Mouse (Mus musculus): ENCODE results near the gene 9830107B12Rik. TPM values are rescaled to one million over a fixed set of nuclear protein-coding genes. Genes with fewer than 3 reads are reported as not detected.

The 9830107B12Rik gene
- total RNA-seq, 2 experiments from 2014 or later: not detected

DNA sequence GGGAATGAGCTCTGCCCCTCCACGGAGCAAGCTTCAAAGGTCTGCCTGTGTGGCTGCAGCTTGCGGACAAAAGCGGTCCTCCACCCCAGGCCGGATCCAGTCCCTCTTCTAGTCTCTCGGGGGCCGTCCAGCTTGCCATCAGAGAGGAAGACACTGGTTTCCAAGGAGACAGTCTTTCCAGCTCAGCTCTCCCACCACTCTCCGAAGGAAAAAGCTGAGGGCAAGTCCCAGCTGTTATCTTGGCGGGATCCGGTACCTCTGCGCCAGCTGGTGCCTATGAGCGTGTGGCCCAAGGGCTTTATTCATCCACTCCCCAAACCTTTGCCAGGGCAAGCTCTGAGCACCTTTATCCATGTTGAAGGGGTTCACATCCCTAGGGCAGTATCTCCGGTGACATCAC lies 55.8 kb downstream of the 9830107B12Rik start:
- DNase-seq (ENCODE audit: extremely low spot score in 1 of 2, low spot score in 2 of 2): no peak
- no peak overlapping the region for H3K27ac ChIP-seq
- H3K4me3 ChIP-seq: no peak overlapping the region
- intact Hi-C loops (cut with DNase I): no loop called here
- no peak for TF ChIP-seq CTCF (IDR thresholded peaks at IDR 0.05)

GRCm38 (mm10) chr17:48089446-48089845 lies 56.6 kb downstream of the 9830107B12Rik start:
- Histone ChIP-seq H3K27ac (no peak overlapping the region), H3K4me3 (no peak overlapping the region)
- DNase-seq (ENCODE audit: extremely low spot score in 1 of 2, low spot score in 2 of 2): no peak
- intact Hi-C loops (cut with DNase I): no loop called here
- TF ChIP-seq CTCF (IDR thresholded peaks at IDR 0.05): no peak

GRCm38 (mm10) chr17:48089019-48089418 lies 57.0 kb downstream of the 9830107B12Rik start, which contains the start of gene 1700067P10Rik:
TSS of gene 1700067P10Rik (plus strand) at chr17:48089319.
- TF ChIP-seq CTCF (IDR thresholded peaks at IDR 0.05): no peak
- intact Hi-C loops (cut with DNase I): no loop called here
- DNase-seq (ENCODE audit: extremely low spot score in 1 of 2, low spot score in 2 of 2): no peak
- H3K27ac ChIP-seq: no peak within 1 kb of the TSS
- H3K4me3 ChIP-seq: no peak within 1 kb of the TSS

DNA sequence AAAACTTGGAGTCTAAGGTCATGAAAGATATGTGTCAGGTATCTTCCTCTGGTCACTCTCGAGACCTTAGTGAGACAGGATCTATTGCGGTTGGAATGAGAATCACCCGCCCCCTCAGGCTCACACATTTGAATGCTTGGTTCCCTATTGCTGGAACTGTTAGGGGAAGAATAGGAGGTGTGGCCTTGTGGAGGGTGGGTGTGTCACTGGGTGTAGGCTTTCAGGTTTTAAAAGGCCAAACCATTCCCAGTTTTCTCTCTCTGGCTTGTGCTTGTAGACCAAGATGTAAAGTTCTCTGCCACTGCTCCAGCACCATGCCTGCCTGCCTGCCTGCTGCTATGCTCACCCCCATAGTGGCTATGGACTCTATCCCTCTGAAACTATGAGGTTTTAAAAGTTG lies 65.4 kb downstream of the 9830107B12Rik start:
- DNase-seq (ENCODE audit: extremely low spot score in 1 of 2, low spot score in 2 of 2): no peak
- H3K4me3 ChIP-seq: no peak overlapping the region
- intact Hi-C loops (cut with DNase I): no loop called here
- no peak for TF ChIP-seq CTCF (IDR thresholded peaks at IDR 0.05)
- no peak overlapping the region for H3K27ac ChIP-seq

Other genes with a start within 250 kb of the 9830107B12Rik start
- 10 to 100 TPM; 43.1 to 50.6 TPM for gene Foxp4, start 221.6 kb downstream of the 9830107B12Rik start, total RNA-seq (2021)
- gene 1700122O11Rik, start 108.0 kb downstream of the 9830107B12Rik start, total RNA-seq (2021): not detected
- not detected for gene 1700067P10Rik, start 56.9 kb downstream of the 9830107B12Rik start, total RNA-seq (2021)
- not detected for gene A530064D06Rik, start 21.0 kb upstream of the 9830107B12Rik start, total RNA-seq (2021)
- gene Trem1, start 86.5 kb upstream of the 9830107B12Rik start, total RNA-seq (2021): not detected
- gene Trem3, start 101.5 kb upstream of the 9830107B12Rik start, total RNA-seq (2021): under 1 TPM; 0.36 to 0.72 TPM
- gene Treml4, start 118.0 kb upstream of the 9830107B12Rik start, total RNA-seq (2021): under 1 TPM in 1 of 2 experiments, not detected in 1; 0.34 TPM
- under 1 TPM; 0.18 to 0.49 TPM for gene Treml2, start 153.2 kb upstream of the 9830107B12Rik start, total RNA-seq (2021)
- under 1 TPM in 1 of 2 experiments, not detected in 1; 0.48 TPM for gene B430306N03Rik, start 169.9 kb upstream of the 9830107B12Rik start, total RNA-seq (2021)
- gene Trem2, start 200.1 kb upstream of the 9830107B12Rik start, total RNA-seq (2021): 10 to 100 TPM in 1 of 2 experiments, 1 to 10 TPM in 1; 8.3 to 11.0 TPM
- gene Treml1, start 213.6 kb upstream of the 9830107B12Rik start, total RNA-seq (2021): under 1 TPM; 0.42 to 0.43 TPM